In the genomic region with DNA sequence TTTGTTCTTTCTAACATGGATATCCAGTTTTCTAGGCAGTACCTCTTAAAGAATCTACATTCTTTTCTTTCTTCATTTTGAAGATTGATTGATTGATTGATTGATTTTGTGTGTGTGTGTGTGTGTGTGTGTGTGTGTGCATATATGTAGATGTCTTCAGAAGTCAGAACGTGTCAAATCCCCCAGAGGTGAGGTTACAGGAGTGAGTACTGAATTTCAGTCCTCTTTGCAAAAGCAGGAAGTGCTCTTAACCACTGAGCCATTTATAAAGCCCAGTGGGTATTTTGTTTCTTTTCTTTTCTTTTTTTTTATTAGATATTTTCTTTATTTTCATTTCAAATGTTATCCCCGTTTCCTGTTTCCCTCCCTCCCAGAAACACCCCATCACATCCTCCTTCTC, we compare ENCODE assay signal across 31 mouse cellular contexts.
"Had no signal": no experiment of that assay in that cellular context is flagged by ENCODE, and none has a peak within 500 bp of the region (broad histone marks: within the 10 kb centered on the region; RNA-seq: fewer than 3 reads in every experiment).

No protein-coding gene starts in this region.

- H3K27ac ChIP-seq: heart, embryonic 10.5 days; heart, embryonic 13.5 days; heart, embryonic 15.5 days; hindbrain, embryonic 10.5 days; hindbrain, embryonic 12.5 days; hindbrain, embryonic 13.5 days; hindbrain, embryonic 14.5 days; hindbrain, embryonic 15.5 days; hindbrain, postnatal 0 days; intestine, embryonic 15.5 days; kidney, embryonic 15.5 days; kidney, postnatal 0 days; layer of hippocampus, adult 2 months had no signal

- DNase-seq: heart, postnatal 10 days; heart, postnatal 14 days; heart, postnatal 36 days; heart, postnatal 4 days; kidney, adult 11 months; kidney, adult 18-20 months; kidney, adult 2 months; kidney, adult 8-10 months; kidney, adult 9 months; kidney, postnatal 10 days; kidney, postnatal 14 days; kidney, postnatal 25 days; kidney, postnatal 36 days; kidney, postnatal 4 days; layer of hippocampus, adult 9-11 months; layer of hippocampus, postnatal 36 days had no signal

- H3K27me3 ChIP-seq: heart, embryonic 12.5 days; heart, embryonic 13.5 days; heart, embryonic 15.5 days; hindbrain, embryonic 12.5 days; hindbrain, embryonic 13.5 days; hindbrain, embryonic 15.5 days; intestine, embryonic 15.5 days; kidney, embryonic 15.5 days had no signal

- H3K9ac ChIP-seq: heart, embryonic 12.5 days; heart, embryonic 13.5 days; heart, embryonic 15.5 days; hindbrain, embryonic 12.5 days; hindbrain, embryonic 13.5 days; hindbrain, embryonic 14.5 days; hindbrain, embryonic 15.5 days; intestine, embryonic 15.5 days; kidney, embryonic 15.5 days had no signal

- H3K4me2 ChIP-seq: heart, embryonic 11.5 days; heart, embryonic 12.5 days; heart, embryonic 13.5 days; heart, embryonic 15.5 days; hindbrain, embryonic 12.5 days; hindbrain, embryonic 13.5 days; hindbrain, embryonic 14.5 days; hindbrain, embryonic 15.5 days; intestine, embryonic 15.5 days; kidney, embryonic 15.5 days had no signal

- H3K4me3 ChIP-seq: heart, embryonic 10.5 days; heart, embryonic 12.5 days; heart, embryonic 13.5 days; heart, embryonic 15.5 days; hindbrain, embryonic 10.5 days; hindbrain, embryonic 12.5 days; hindbrain, embryonic 13.5 days; hindbrain, embryonic 15.5 days; intestine, embryonic 15.5 days; kidney, embryonic 15.5 days; layer of hippocampus, adult 2 months had no signal

- H3K36me3 ChIP-seq: heart, embryonic 10.5 days; heart, embryonic 12.5 days; heart, embryonic 13.5 days; heart, embryonic 15.5 days; hindbrain, embryonic 10.5 days; hindbrain, embryonic 12.5 days; hindbrain, embryonic 13.5 days; hindbrain, embryonic 15.5 days; intestine, embryonic 15.5 days; kidney, embryonic 15.5 days had no signal

- H3K9me3 ChIP-seq: heart, embryonic 10.5 days; heart, embryonic 12.5 days; heart, embryonic 13.5 days; heart, embryonic 15.5 days; hindbrain, embryonic 10.5 days; hindbrain, embryonic 12.5 days; hindbrain, embryonic 13.5 days; hindbrain, embryonic 15.5 days; intestine, embryonic 15.5 days; kidney, embryonic 15.5 days had no signal

- H3K4me1 ChIP-seq: heart, embryonic 10.5 days; heart, embryonic 12.5 days; heart, embryonic 13.5 days; heart, embryonic 15.5 days; hindbrain, embryonic 10.5 days; hindbrain, embryonic 12.5 days; hindbrain, embryonic 13.5 days; hindbrain, embryonic 15.5 days; intestine, embryonic 15.5 days; kidney, embryonic 15.5 days had no signal
